Mouse (Mus musculus): Measurements from ENCODE around the gene Amy2a4. TPM values are rescaled to one million over a fixed set of nuclear protein-coding genes. Genes with fewer than 3 reads are reported as not detected.
"Not testable (repeated sequence)": the region's sequence is repeated elsewhere in the genome, so short reads cannot be mapped to it uniquely, and the experiment has no call there.

The Amy2a4 gene
- not detected in 2 replicates for polyA plus RNA-seq (2015; fragmentation: Nextera tagmentation; extraction: Ambion mirVana)

DNA sequence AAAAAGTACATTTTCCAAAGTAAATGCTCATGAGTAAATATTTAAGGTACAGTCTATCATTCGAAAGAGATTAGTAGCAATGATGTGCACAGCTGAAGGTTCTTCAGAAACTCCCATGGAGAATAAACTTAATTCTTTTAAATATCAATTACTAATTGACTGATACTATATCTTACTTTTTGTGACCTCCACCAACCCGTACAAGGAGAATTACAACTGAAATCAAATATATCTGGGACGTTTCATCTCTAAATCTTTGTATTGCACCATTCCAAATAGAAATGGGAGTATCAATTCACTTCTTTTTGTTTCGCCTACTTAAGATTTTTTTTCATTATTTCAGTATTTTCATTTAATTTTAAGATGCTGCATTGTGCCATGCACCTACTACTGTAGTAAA lies at the start of gene Amy2a4:
TSS of gene Amy2a4 (minus strand) at position 101 of the 400 bp plus-strand sequence.
- DNase-seq (ENCODE audit: low spot score) = not testable (repeated sequence)

DNA sequence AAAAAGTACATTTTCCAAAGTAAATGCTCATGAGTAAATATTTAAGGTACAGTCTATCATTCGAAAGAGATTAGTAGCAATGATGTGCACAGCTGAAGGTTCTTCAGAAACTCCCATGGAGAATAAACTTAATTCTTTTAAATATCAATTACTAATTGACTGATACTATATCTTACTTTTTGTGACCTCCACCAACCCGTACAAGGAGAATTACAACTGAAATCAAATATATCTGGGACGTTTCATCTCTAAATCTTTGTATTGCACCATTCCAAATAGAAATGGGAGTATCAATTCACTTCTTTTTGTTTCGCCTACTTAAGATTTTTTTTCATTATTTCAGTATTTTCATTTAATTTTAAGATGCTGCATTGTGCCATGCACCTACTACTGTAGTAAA lies 32.7 kb upstream of the Amy2a4 start, which contains the start of gene Amy2a3:
TSS of gene Amy2a3 (minus strand) at position 101 of the 400 bp plus-strand sequence.
- not testable (repeated sequence) for DNase-seq (ENCODE audit: low spot score)

GRCm38 (mm10) chr3:113312937-113313336 lies 21.7 kb upstream of the Amy2a4 start:
- DNase-seq (ENCODE audit: low spot score) = not testable (repeated sequence)

DNA sequence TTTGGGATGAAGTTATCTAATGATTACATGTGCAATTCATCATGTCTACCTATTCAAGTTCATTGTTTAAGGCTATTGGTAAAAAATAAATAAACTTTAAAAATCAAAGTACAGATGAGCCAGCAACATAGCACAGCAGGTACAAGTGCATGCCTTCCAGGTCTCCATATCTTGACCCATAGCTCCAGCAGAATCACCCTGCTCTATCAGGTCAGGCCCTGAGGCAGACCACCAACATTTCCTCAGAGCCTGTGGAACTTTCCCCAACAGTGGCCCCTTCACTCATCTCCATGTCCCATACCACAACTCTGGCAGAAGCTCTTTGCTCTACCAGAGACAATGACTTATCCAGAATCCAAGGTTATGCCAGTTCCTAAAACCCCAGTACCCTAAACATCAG lies 11.0 kb downstream of the Amy2a4 start:
- not testable (repeated sequence) for DNase-seq (ENCODE audit: low spot score)

DNA sequence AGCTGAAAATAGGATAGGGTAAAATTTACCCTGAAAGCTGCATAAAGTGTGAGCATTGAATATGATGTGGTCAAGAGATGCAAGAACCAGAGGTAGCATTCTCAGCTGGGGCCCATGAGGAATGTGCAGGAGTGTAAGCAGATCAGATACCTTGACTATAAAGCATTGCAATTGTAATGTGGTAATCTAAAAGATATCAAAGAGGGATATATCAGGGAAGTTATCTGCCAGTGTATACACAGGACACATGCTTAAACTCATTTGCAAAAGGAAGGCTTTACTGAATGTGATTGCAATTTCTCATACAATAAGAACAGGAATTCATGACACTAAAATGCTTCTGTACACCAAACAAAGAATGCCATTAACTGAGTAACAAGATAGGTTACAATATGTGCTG lies 11.7 kb downstream of the Amy2a4 start:
- not testable (repeated sequence) for DNase-seq (ENCODE audit: low spot score)

DNA sequence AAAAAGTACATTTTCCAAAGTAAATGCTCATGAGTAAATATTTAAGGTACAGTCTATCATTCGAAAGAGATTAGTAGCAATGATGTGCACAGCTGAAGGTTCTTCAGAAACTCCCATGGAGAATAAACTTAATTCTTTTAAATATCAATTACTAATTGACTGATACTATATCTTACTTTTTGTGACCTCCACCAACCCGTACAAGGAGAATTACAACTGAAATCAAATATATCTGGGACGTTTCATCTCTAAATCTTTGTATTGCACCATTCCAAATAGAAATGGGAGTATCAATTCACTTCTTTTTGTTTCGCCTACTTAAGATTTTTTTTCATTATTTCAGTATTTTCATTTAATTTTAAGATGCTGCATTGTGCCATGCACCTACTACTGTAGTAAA lies 32.5 kb downstream of the Amy2a4 start, which contains the start of gene Amy2a5:
TSS of gene Amy2a5 (minus strand) at position 101 of the 400 bp plus-strand sequence.
- DNase-seq (ENCODE audit: low spot score) = not testable (repeated sequence)

Other genes with a start within 250 kb of the Amy2a4 start
- 0.03 TPM in 1 of 2 replicates, not detected in the other for gene Amy2a5, start 32.6 kb downstream of the Amy2a4 start, polyA plus RNA-seq (2015; fragmentation: Nextera tagmentation; extraction: Ambion mirVana)
- not detected in 2 replicates for gene Amy2a3, start 32.6 kb upstream of the Amy2a4 start, polyA plus RNA-seq (2015; fragmentation: Nextera tagmentation; extraction: Ambion mirVana)
- not detected in 2 replicates for gene Amy2a2, start 65.2 kb upstream of the Amy2a4 start, polyA plus RNA-seq (2015; fragmentation: Nextera tagmentation; extraction: Ambion mirVana)
- gene Amy2a1, start 241.0 kb upstream of the Amy2a4 start, polyA plus RNA-seq (2015; fragmentation: Nextera tagmentation; extraction: Ambion mirVana) = not detected in 2 replicates